Mouse (Mus musculus) cerebellum, adult 11-12 months (tissue): Measurements from ENCODE around the gene Lefty2.
A peak's percentile ranks its signal among the peaks of the same experiment; 100 is the strongest.
"Not testable (repeated sequence)": the region's sequence is repeated elsewhere in the genome, so short reads cannot be mapped to it uniquely, and the experiment has no call there.

ENCODE experiments used
- DNase-seq: peaks from one replicate; pipeline ENCODE4 v3.0.0; 2022

Lefty2 gene

GRCm38 (mm10) chr1:180937631-180938030 lies 44.7 kb downstream of the Lefty2 start:
- not testable (repeated sequence) for DNase-seq

DNA sequence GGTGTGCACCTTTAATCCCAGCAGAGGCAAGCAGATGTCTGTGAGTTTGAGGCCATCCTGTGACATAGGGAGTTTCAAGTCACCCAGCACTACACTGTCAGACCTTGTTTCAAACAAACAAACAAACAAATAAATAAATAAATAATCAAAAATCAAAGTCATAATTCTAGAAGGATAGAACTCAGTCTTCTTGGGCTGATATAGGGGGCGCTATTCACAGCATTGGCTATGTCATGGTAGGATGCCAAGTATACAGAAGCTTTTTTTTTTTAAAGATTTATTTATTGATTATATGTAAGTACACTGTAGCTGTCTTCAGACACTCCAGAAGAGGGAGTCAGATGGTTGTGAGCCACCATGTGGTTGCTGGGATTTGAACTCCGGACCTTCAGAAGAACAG lies 45.9 kb downstream of the Lefty2 start:
- DNase-seq, result not testable (repeated sequence)

DNA sequence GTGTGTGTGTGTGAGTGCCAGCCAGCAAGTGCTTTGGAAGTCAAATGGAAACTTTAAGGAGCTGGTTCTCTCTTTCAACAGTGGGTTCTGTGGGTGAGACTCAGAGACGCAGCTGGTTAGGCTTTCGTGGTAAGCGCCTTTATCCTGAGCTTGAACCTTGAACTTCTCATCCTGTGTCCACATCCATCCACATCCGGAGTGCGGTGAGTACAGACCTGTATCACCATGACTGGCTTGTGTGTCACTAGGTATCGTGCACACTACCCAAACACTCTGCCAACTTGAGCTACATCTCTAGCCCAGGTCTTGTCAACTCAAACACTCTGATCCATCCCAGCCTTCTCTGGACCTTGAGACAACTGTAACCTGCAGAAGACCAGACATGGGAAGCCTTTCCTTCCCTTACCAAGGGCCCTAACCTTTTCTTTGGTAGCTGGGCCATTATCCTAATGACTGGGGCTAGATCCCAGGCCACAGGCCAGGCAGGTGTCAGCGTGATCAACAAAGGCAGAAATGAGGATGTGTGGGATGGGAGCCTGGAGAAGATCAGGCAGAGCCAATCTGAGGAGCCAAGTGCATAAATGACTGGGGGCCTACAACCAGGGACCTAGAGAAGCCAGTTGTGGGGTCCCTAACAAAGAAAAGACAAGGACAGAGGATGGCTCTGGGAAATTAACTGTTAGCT lies 48.0 kb downstream of the Lefty2 start:
- no peak for DNase-seq

GRCm38 (mm10) chr1:180941726-180942125 lies 48.8 kb downstream of the Lefty2 start:
- no peak for DNase-seq

GRCm38 (mm10) chr1:180942166-180943031 lies 49.5 kb downstream of the Lefty2 start, which contains the start of gene Tmem63a:
TSS of gene Tmem63a (plus strand) at chr1:180942344.
- DNase-seq, result peak; percentile 6

DNA sequence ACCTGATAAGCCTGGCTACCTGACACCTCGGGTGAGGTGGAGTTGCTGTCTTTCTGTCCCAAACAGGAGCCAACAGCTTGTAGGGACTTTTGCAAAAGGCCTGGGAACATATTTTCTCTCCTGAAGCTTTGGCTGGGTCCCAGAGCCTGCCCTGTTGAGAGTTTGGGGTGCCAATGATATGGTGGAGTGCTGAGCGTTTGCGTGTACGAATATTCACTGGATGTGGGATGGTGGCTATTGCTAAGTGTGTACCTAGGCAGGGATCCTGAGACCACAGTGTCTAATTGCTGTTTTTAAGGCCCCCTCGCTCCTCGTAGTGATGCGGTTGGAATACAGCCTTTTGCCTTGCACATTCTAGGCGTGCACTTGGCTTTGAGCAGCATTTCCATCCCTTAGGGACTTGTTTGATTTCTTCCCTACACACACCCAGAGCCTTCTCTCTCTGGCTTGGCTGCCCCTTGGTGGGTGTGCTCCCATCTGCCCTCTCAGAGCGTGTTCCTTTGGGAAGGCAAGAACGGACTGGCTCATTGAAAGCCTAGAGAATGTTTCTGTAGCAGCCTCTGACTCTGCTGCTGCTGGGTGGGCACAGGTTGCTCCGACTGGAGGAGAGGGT lies 50.2 kb downstream of the Lefty2 start:
- DNase-seq, result no peak

- DNase-seq, result no peak
Observed at GRCm38 (mm10) chr1:180943896-180944295, 51.0 kb downstream of the Lefty2 start.

- no peak for DNase-seq
Observed at GRCm38 (mm10) chr1:180944553-180944952, 51.6 kb downstream of the Lefty2 start.

- peak; percentile 9 for DNase-seq
Observed at GRCm38 (mm10) chr1:180945001-180945980, 52.4 kb downstream of the Lefty2 start.

- DNase-seq, result no peak
Observed at GRCm38 (mm10) chr1:180946448-180946847, 53.5 kb downstream of the Lefty2 start.
